Mouse (Mus musculus): Measurements from ENCODE around the gene Olfr1241.

Olfr1241 gene

DNA sequence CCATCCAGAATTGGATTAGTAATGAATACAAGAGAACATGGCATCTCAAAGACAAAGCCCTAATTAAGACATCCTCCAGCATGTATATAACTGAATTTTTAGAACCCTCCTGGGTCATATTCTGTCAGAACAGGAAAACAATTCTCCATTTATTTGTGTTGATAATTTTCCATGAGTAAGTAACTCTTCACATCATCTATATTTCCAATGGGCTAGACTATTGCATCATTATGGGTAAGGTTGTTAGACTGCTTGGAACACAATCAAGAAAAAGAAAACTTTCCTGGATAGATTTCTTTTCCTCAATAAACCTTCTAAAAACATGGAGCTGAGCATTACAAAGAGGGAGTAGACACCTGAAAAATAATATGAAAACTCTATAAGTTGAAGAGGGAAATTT lies at the start of gene Olfr1241:
Gene Olfr1241, minus strand, starts transcription at position 101 of the 400 bp plus-strand sequence.
- no peak for DNase-seq (ENCODE audit: low spot score)

DNA sequence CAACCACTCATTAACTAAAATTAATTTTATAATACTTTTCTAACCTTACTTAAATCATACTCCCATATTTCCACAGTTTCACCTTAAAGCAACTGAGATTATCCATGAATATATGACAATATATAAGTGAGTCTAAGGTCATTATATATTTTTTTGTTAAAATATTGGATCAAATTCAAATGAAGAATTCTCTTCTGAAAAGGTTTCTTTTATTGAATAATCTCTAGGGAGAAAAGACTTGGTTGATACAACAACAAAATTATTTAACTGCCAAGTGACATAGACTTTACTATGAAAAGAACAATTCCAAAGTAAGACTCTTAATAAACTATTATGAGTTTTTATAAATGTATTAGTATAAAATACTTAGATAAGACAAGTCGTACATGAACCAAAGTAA lies 44.5 kb upstream of the Olfr1241 start, which contains the start of gene Olfr1243:
Gene Olfr1243, minus strand, starts transcription at position 101 of the 400 bp plus-strand sequence.
- DNase-seq (ENCODE audit: low spot score): no peak

GRCm38 (mm10) chr2:89498235-89498634 lies 11.3 kb upstream of the Olfr1241 start, which contains the start of gene Olfr1242:
Olfr1242 (minus strand) TSS chr2:89498335.
- no peak for DNase-seq (ENCODE audit: low spot score)

- DNase-seq (ENCODE audit: low spot score): no peak
Measured at GRCm38 (mm10) chr2:89442900-89443299, 44.0 kb downstream of the Olfr1241 start, which contains the start of gene Olfr1240. Olfr1240 (minus strand) TSS chr2:89443000.
